25 mouse cellular contexts compared by ENCODE assay signal in the genomic region with DNA sequence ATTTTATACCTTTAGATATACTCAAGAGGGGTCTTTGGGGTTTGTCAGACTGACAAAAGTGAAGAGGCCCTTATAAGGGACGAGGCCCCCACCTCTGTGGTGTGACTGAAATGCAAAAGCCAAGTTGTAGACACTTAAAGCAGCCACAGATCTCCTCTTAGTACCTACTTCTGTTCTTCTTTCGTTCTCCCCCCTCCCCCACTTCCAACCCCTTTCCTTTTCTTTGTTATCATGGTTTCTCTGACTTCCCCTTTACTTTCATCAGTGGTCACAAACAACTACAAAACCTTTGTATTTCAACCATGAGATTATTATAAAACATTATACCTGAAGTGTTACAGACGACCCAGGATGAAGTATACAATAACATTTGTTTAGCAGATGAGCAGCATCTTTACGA.
A peak's percentile ranks its signal among the peaks of the same experiment; 100 is the strongest.
DNase-seq lines count a peak whose midpoint lies in the region; ATAC-seq lines count a peak whose summit lies in the region.
"Had no signal": no experiment of that assay in that cellular context is flagged by ENCODE, and none has a peak within 500 bp of the region (broad histone marks: within the 10 kb centered on the region; RNA-seq: fewer than 3 reads in every experiment).

No protein-coding gene starts in this region.

- ATAC-seq in granulocyte monocyte progenitor cell, adult 5-6 weeks (replicated peaks; ENCODE audit: poor library complexity, severe bottlenecking): peak; percentile 56
- ATAC-seq: activated CD4-positive, CD25-positive, alpha-beta regulatory T cell, adult 4 months; forebrain, embryonic 14.5 days; forebrain, postnatal 0 days; hindbrain, embryonic 16.5 days; intestine, embryonic 15.5 days had no signal

- no peaks in the 10 kb centered on the region for H3K9me3 ChIP-seq in megakaryocyte, embryonic 14.5 days
- H3K9me3 ChIP-seq: embryonic facial prominence, embryonic 12.5 days; embryonic facial prominence, embryonic 15.5 days; G1E; hindbrain, embryonic 10.5 days; hindbrain, embryonic 13.5 days; intestine, embryonic 15.5 days had no signal

- H3K4me3 ChIP-seq in megakaryocyte, embryonic 14.5 days (replicated peaks): peak overlapping the region; percentile 46
- H3K4me3 ChIP-seq: embryonic facial prominence, embryonic 12.5 days; embryonic facial prominence, embryonic 15.5 days; hindbrain, embryonic 10.5 days; hindbrain, embryonic 13.5 days; intestine, embryonic 15.5 days had no signal

- no peaks in the 10 kb centered on the region for H3K27me3 ChIP-seq in megakaryocyte, embryonic 14.5 days (replicated peaks)
- H3K27me3 ChIP-seq: CH12.LX; embryonic facial prominence, embryonic 12.5 days; embryonic facial prominence, embryonic 15.5 days; hindbrain, embryonic 13.5 days; intestine, embryonic 15.5 days had no signal

- peaks cover 23% of the 10 kb centered on the region for H3K4me1 ChIP-seq in megakaryocyte, embryonic 14.5 days
- H3K4me1 ChIP-seq: embryonic facial prominence, embryonic 12.5 days; embryonic facial prominence, embryonic 15.5 days; hindbrain, embryonic 10.5 days; hindbrain, embryonic 13.5 days; intestine, embryonic 15.5 days had no signal

- DNase-seq in 416B (ENCODE audit: low read depth): peak; percentile 26
- DNase-seq in gastrocnemius, adult 18-20 months (ENCODE audit: low spot score): no peak
- DNase-seq in thymus, postnatal 25 days: no peak
- no peak for DNase-seq in gastrocnemius, postnatal 4 days (ENCODE audit: low spot score in 2 of 2)
- DNase-seq: adrenal gland, adult 8-10 months; adrenal gland, postnatal 25 days; B cell, adult 2 months; cerebellum, adult 18-20 months; cerebellum, adult 9-10 months; cerebellum, postnatal 14 days; forebrain, postnatal 0 days; gastrocnemius, postnatal 25 days; heart, adult 11 months had no signal

- H3K36me3 ChIP-seq in megakaryocyte, embryonic 14.5 days (replicated peaks; ENCODE audit: low read length): no peaks in the 10 kb centered on the region
- H3K36me3 ChIP-seq: embryonic facial prominence, embryonic 12.5 days; embryonic facial prominence, embryonic 15.5 days; G1E; hindbrain, embryonic 10.5 days; hindbrain, embryonic 13.5 days; intestine, embryonic 15.5 days had no signal
